Mouse (Mus musculus): ENCODE data around the gene Sema4g. TPM values are rescaled to one million over a fixed set of nuclear protein-coding genes. Genes with fewer than 3 reads are reported as not detected.

Gene Sema4g
- polyA plus RNA-seq (2014; fragmentation: Illumina TruSeq; extraction: RNeasy Lipid Tissue Mini Kit (QIAGEN cat#74804); ENCODE audit: low read depth, low replicate concordance): 0.18 TPM

DNA sequence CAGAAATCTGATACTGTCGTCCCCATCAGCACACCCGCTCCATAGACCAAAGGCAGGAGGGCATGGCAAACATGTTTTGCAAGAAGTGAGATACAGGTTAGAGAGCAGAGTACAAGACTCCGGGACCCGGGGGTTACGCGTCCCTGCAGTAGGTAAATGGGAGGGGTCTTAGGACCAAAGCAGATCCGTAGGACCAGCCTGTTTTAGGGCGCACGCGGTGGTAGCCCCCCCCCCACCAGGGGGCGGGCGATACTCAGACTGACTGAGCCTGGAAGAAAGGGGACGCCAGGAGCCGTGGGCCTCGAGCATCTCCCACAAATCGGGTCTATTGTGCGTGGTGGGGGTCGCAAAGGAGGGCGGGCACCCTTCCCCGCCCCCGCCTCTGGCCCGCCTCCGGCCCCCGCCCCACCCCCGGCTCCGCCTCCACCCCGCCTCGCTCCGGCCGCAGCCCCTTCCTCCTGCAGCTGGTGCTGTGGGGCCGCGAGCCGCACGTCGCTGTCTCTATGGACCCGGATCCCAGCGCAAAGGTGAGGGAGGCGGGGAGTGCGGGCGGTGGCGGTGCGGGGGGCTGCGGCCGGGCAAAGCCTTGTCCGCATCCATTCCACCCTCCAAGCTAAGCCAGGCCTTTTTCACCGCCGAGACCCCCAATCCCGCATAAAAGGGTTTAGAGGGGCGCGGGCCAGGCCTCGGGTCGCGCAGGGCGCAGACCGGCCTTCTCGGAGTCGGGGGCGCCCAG is at the start of gene Sema4g:
Gene Sema4g (plus strand): TSS at position 271 of the 736 bp plus-strand sequence.

GRCm38 (mm10) chr19:45005444-45005843 is 16.5 kb downstream of the Sema4g start, which contains the start of gene Twnk:
TSS of gene Twnk (plus strand) at chr19:45005663.

GRCm38 (mm10) chr19:45005957-45006712 is 17.2 kb downstream of the Sema4g start, which contains the start of gene Mrpl43:
TSS of gene Mrpl43 (minus strand) at chr19:45006442.

GRCm38 (mm10) chr19:45014335-45014971 is 25.6 kb downstream of the Sema4g start, which contains the start of gene Lzts2:
TSS of gene Lzts2 (plus strand) at chr19:45014414.

GRCm38 (mm10) chr19:45045651-45046050 is 56.8 kb downstream of the Sema4g start, which contains the start of gene Pdzd7:
TSS of gene Pdzd7 (minus strand) at chr19:45045717.

GRCm38 (mm10) chr19:45047417-45047934 is 58.6 kb downstream of the Sema4g start, which contains the start of gene Sfxn3:
TSS of gene Sfxn3 (plus strand) at chr19:45047503.

Other genes starting within 250 kb of the Sema4g start
- not detected for gene Pax2, start 233.1 kb upstream of the Sema4g start, polyA plus RNA-seq (2014; fragmentation: Illumina TruSeq; extraction: RNeasy Lipid Tissue Mini Kit (QIAGEN cat#74804); ENCODE audit: low read depth, low replicate concordance)
- 15.6 TPM for gene Slf2, start 58.0 kb upstream of the Sema4g start, polyA plus RNA-seq (2014; fragmentation: Illumina TruSeq; extraction: RNeasy Lipid Tissue Mini Kit (QIAGEN cat#74804); ENCODE audit: low read depth, low replicate concordance)
- 28.4 TPM for gene Twnk, start 16.6 kb downstream of the Sema4g start, polyA plus RNA-seq (2014; fragmentation: Illumina TruSeq; extraction: RNeasy Lipid Tissue Mini Kit (QIAGEN cat#74804); ENCODE audit: low read depth, low replicate concordance)
- gene Mrpl43, start 17.3 kb downstream of the Sema4g start, polyA plus RNA-seq (2014; fragmentation: Illumina TruSeq; extraction: RNeasy Lipid Tissue Mini Kit (QIAGEN cat#74804); ENCODE audit: low read depth, low replicate concordance): 58.0 TPM
- gene Lzts2, start 25.3 kb downstream of the Sema4g start, polyA plus RNA-seq (2014; fragmentation: Illumina TruSeq; extraction: RNeasy Lipid Tissue Mini Kit (QIAGEN cat#74804); ENCODE audit: low read depth, low replicate concordance): 49.0 TPM
- not detected for gene Pdzd7, start 56.6 kb downstream of the Sema4g start, polyA plus RNA-seq (2014; fragmentation: Illumina TruSeq; extraction: RNeasy Lipid Tissue Mini Kit (QIAGEN cat#74804); ENCODE audit: low read depth, low replicate concordance)
- gene Sfxn3, start 58.4 kb downstream of the Sema4g start, polyA plus RNA-seq (2014; fragmentation: Illumina TruSeq; extraction: RNeasy Lipid Tissue Mini Kit (QIAGEN cat#74804); ENCODE audit: low read depth, low replicate concordance): 10.6 TPM
- gene Kazald1, start 86.1 kb downstream of the Sema4g start, polyA plus RNA-seq (2014; fragmentation: Illumina TruSeq; extraction: RNeasy Lipid Tissue Mini Kit (QIAGEN cat#74804); ENCODE audit: low read depth, low replicate concordance): 7.2 TPM
- not detected for gene Tlx1, start 161.6 kb downstream of the Sema4g start, polyA plus RNA-seq (2014; fragmentation: Illumina TruSeq; extraction: RNeasy Lipid Tissue Mini Kit (QIAGEN cat#74804); ENCODE audit: low read depth, low replicate concordance)
- not detected for gene Lbx1, start 246.7 kb downstream of the Sema4g start, polyA plus RNA-seq (2014; fragmentation: Illumina TruSeq; extraction: RNeasy Lipid Tissue Mini Kit (QIAGEN cat#74804); ENCODE audit: low read depth, low replicate concordance)